Mouse (Mus musculus): ENCODE measurements around the gene Msl3l2. TPM values are rescaled to one million over a fixed set of nuclear protein-coding genes. Genes with fewer than 3 reads are reported as not detected.

Gene Msl3l2
- total and polyA plus RNA-seq, 2 experiments from 2014 or later = 2.3 to 2.9 TPM

DNA sequence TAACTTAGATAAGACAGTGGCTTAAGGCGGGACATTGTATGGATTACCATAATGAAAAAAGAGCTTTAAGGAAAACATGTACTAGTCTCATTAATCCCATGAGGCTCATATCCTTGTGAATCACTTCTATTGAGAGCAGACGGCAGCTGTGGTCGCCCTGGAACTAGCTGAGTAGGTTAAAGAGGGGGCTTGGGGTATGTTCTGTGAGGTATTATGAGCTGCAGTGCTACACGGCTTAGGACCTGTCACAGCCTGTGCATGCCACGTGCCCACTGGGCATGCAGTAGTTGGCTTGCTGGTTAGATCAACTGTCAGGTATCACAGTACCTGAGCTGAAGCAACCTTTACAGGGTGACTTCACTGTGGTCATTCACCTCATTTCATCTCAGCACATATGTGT lies 12.1 kb upstream of the Msl3l2 start:
- TF ChIP-seq CTCF (IDR thresholded peaks at IDR 0.05; ENCODE audit: low read depth) = no peak
- TF ChIP-seq EP300 (IDR thresholded peaks at IDR 0.05; ENCODE audit: low read depth) = no peak
- H3K9ac ChIP-seq (replicated peaks; ENCODE audit: low read depth, low read length) = no peak overlapping the region
- ATAC-seq (ENCODE audit: insufficient read depth, low read depth) = no peak
- WGBS = 84% methylated on average over 5 of the region's 5 CpGs
- no peaks in the 10 kb centered on the region for H3K9me3 ChIP-seq (replicated peaks; ENCODE audit: control insufficient read depth, low read length)
- no peaks in the 10 kb centered on the region for H3K27me3 ChIP-seq (ENCODE audit: control insufficient read depth, insufficient read depth, low read length)
- H3K27ac ChIP-seq (ENCODE audit: low read depth) = no peak overlapping the region
- no peaks in the 10 kb centered on the region for H3K36me3 ChIP-seq (replicated peaks; ENCODE audit: control insufficient read depth, insufficient read depth, low read length)
- no peaks in the 10 kb centered on the region for H3K4me1 ChIP-seq (ENCODE audit: control insufficient read depth, insufficient read depth)
- H3K4me3 ChIP-seq (ENCODE audit: low read depth, low read length) = no peak overlapping the region
- no peak overlapping the region for H3K4me2 ChIP-seq (ENCODE audit: low read depth, low read length)
- no peak for DNase-seq (ENCODE audit: low spot score)

DNA sequence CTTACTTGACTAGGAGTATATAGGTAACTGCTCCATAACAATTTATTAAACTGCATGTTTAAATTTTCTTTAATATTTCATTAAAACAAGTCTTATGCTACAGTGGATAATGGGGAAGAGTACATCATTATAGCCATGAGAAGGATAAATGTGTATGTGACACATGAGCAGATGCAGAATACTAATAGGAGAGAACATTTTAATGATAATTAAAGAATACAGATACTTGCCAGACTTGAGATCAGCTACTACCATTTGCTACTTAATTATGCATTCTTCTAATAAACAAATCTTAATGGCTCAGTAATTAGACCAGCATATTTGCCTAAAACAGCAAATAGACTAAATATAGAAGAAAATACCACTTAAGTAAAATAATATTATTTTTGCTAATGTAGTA lies 10.0 kb upstream of the Msl3l2 start:
- Histone ChIP-seq H3K4me3 (ENCODE audit: low read depth, low read length) (no peak overlapping the region), H3K9me3 (replicated peaks; ENCODE audit: control insufficient read depth, low read length) (no peaks in the 10 kb centered on the region), H3K27me3 (ENCODE audit: control insufficient read depth, insufficient read depth, low read length) (no peaks in the 10 kb centered on the region), H3K27ac (ENCODE audit: low read depth) (no peak overlapping the region), H3K4me2 (ENCODE audit: low read depth, low read length) (no peak overlapping the region), H3K36me3 (replicated peaks; ENCODE audit: control insufficient read depth, insufficient read depth, low read length) (no peaks in the 10 kb centered on the region), H3K9ac (replicated peaks; ENCODE audit: low read depth, low read length) (no peak overlapping the region), H3K4me1 (ENCODE audit: control insufficient read depth, insufficient read depth) (no peaks in the 10 kb centered on the region)
- ATAC-seq (ENCODE audit: insufficient read depth, low read depth) = no peak
- TF ChIP-seq EP300 (IDR thresholded peaks at IDR 0.05; ENCODE audit: low read depth) (no peak), CTCF (IDR thresholded peaks at IDR 0.05; ENCODE audit: low read depth) (no peak)
- DNase-seq (ENCODE audit: low spot score) = no peak

DNA sequence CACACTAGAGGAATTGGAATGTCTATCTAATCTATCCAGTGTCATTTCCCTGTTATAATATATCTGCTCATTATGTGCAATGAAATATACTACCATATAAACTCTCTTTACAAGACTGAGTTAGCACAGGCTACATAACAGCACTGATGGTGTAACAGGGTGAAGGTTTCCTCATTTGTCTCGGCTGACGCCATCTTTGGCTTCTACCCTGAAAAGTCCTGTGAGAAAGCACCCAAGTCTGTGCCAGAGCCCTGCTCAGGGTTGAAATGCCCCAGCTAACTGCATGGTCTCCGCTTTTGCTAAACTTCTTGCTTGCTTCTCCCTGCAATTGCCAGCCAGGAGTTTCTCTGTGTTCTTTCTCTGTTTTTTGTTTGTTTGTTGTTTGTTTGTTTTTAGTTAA lies 7.6 kb upstream of the Msl3l2 start:
- DNase-seq (ENCODE audit: low spot score) (no peak), ATAC-seq (ENCODE audit: insufficient read depth, low read depth) (no peak)
- H3K4me1 ChIP-seq (ENCODE audit: control insufficient read depth, insufficient read depth) = no peaks in the 10 kb centered on the region
- H3K27me3 ChIP-seq (ENCODE audit: control insufficient read depth, insufficient read depth, low read length) = no peaks in the 10 kb centered on the region
- no peak overlapping the region for H3K27ac ChIP-seq (ENCODE audit: low read depth)
- H3K4me2 ChIP-seq (ENCODE audit: low read depth, low read length) = no peak overlapping the region
- no peaks in the 10 kb centered on the region for H3K36me3 ChIP-seq (replicated peaks; ENCODE audit: control insufficient read depth, insufficient read depth, low read length)
- no peaks in the 10 kb centered on the region for H3K9me3 ChIP-seq (replicated peaks; ENCODE audit: control insufficient read depth, low read length)
- no peak overlapping the region for H3K9ac ChIP-seq (replicated peaks; ENCODE audit: low read depth, low read length)
- WGBS = 82% methylated on average over 3 of the region's 3 CpGs
- TF ChIP-seq CTCF (IDR thresholded peaks at IDR 0.05; ENCODE audit: low read depth) (no peak), EP300 (IDR thresholded peaks at IDR 0.05; ENCODE audit: low read depth) (no peak)
- H3K4me3 ChIP-seq (ENCODE audit: low read depth, low read length) = no peak overlapping the region

DNA sequence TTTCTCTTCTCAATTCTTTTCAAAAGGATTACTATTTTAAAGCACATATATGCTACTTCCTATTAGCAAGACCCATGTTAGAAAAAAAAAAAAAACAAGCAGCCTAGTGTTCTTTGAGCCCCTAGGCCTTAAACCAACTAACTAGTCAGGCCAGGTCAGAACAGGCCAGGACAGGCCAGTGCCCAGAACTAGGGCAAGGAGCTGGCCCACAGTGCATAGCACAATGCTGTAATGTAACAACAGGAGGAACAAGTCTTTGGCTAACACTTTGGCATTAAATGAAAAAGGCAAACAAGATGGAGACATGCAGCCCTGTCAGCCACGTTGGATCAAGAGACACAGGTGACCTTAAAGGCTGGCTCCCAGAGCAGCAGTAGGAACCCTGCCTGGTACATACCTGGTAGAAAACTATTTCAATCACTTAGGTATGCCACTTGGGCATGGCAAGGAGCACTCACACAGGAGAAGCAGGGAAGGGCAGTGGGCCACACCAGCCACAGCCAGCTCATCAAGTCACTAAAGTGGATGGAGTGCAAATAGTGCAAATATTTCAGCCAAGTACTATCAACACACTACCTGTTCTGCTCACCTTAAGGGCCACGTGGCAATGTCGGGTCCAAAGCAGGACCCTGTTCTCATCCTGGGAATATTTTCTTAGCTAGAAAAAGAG lies 6.9 kb upstream of the Msl3l2 start:
- no peak overlapping the region for H3K9ac ChIP-seq (replicated peaks; ENCODE audit: low read depth, low read length)
- H3K36me3 ChIP-seq (replicated peaks; ENCODE audit: control insufficient read depth, insufficient read depth, low read length) = no peaks in the 10 kb centered on the region
- no peak for ATAC-seq (ENCODE audit: insufficient read depth, low read depth)
- 87% methylated on average over 3 of the region's 3 CpGs for WGBS
- H3K27ac ChIP-seq (ENCODE audit: low read depth) = no peak overlapping the region
- TF ChIP-seq EP300 (IDR thresholded peaks at IDR 0.05; ENCODE audit: low read depth) (no peak), CTCF (IDR thresholded peaks at IDR 0.05; ENCODE audit: low read depth) (no peak)
- DNase-seq (ENCODE audit: low spot score) = no peak
- no peak overlapping the region for H3K4me2 ChIP-seq (ENCODE audit: low read depth, low read length)
- no peaks in the 10 kb centered on the region for H3K27me3 ChIP-seq (ENCODE audit: control insufficient read depth, insufficient read depth, low read length)
- no peak overlapping the region for H3K4me3 ChIP-seq (ENCODE audit: low read depth, low read length)
- no peaks in the 10 kb centered on the region for H3K4me1 ChIP-seq (ENCODE audit: control insufficient read depth, insufficient read depth)
- H3K9me3 ChIP-seq (replicated peaks; ENCODE audit: control insufficient read depth, low read length) = no peaks in the 10 kb centered on the region

DNA sequence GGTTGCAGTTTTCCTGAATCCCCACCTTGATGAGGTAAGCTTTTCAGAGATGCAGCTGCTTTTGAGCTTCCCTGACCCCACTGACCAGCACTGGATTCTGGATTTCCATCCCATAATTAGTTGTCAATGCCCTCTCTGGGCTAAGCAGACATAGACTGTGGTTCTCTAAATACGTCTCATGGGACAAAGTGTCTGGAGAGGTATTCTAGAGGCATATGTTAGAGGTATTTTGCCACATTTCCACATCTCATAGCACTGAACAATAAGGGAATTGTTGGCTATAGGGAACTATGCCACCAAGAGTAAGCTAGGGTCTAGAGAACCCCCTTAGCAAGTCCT lies 248 bp downstream of the Msl3l2 start:
- ATAC-seq (ENCODE audit: insufficient read depth, low read depth) (peak; percentile 24), DNase-seq (ENCODE audit: low spot score) (peak; percentile 20)
- H3K9ac ChIP-seq (replicated peaks; ENCODE audit: low read depth, low read length) = peak overlapping the region; percentile 69
- H3K4me2 ChIP-seq (ENCODE audit: low read depth, low read length) = peak overlapping the region; percentile 64
- H3K4me1 ChIP-seq (ENCODE audit: control insufficient read depth, insufficient read depth) = no peaks in the 10 kb centered on the region
- 30% methylated on average over 1 of the region's 1 CpGs for WGBS
- H3K4me3 ChIP-seq (ENCODE audit: low read depth, low read length) = peak overlapping the region; percentile 57
- no peaks in the 10 kb centered on the region for H3K36me3 ChIP-seq (replicated peaks; ENCODE audit: control insufficient read depth, insufficient read depth, low read length)
- H3K27ac ChIP-seq (ENCODE audit: low read depth) = peak overlapping the region; percentile 68
- TF ChIP-seq EP300 (IDR thresholded peaks at IDR 0.05; ENCODE audit: low read depth) (no peak), CTCF (IDR thresholded peaks at IDR 0.05; ENCODE audit: low read depth) (no peak)
- H3K27me3 ChIP-seq (ENCODE audit: control insufficient read depth, insufficient read depth, low read length) = no peaks in the 10 kb centered on the region
- H3K9me3 ChIP-seq (replicated peaks; ENCODE audit: control insufficient read depth, low read length) = no peaks in the 10 kb centered on the region
